Mouse (Mus musculus) T-helper 1 cell (primary cell): ENCODE measurements around the gene Tppp3.

Source experiments
- in situ Hi-C: fragments of 300-600 bp; cut with MboI, MseI; formaldehyde crosslinking; loops from one replicate; pipeline ENCODE4 v1.15.1; 2025; ENCODE audit warnings: high pct_unique_total_duplicates

Tppp3 gene

DNA sequence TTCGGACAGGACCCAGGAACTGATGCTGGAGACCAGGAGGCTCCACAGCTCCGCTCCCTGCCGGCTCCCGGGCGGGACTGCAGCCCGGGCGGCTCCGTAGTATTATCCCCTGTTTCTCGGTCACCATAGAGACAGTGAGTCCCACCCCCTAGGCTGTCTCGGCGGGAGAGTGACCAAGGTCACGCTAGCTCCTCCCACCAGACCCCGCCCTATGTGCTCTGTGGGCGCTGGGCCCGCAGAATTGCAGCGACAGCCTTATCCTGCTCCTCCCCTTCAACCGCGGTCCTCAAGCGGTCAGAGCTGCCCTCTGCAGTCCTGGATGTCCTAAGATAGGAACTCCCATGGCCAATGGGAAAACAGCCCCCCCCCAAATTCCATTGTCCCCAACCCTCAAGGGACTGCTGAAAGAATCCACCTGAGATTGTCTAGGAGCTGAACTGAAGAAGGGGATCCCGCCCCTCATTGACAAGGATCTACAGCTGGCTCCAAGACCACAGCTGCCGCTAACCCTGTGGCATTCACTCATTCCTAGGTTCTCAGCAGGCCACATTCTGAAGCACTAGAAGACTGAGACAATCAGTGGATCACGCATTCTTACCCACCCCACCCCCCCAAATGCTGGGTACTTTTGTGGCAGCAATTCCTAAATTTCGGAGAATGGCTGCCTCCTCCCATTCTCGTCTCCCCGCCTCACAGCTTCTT is at the start of gene Tppp3:
TSS of gene Tppp3 (minus strand) at position 213 of the 702 bp plus-strand sequence.
- in situ Hi-C loops: no loop called here

DNA sequence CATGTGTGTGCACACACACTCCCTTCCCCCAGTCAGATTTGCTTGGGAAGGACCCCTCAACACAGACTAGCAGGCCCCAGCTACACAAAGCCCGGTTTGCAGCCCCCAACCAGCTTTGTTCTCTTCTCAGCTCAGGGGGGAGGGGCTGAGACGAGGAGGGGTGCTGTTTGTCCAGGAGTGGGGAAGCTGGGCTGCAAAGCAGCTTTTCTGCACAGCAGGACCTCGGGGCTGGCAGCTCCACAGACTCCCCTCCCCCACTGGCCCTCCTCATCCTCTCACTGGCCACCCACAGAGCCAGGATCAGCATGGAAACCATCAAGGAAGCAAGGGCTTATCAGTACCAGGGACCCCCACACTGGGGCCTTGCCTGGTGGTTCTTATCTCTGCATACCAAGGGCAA is 49.7 kb upstream of the Tppp3 start:
- in situ Hi-C loops: no loop called here

DNA sequence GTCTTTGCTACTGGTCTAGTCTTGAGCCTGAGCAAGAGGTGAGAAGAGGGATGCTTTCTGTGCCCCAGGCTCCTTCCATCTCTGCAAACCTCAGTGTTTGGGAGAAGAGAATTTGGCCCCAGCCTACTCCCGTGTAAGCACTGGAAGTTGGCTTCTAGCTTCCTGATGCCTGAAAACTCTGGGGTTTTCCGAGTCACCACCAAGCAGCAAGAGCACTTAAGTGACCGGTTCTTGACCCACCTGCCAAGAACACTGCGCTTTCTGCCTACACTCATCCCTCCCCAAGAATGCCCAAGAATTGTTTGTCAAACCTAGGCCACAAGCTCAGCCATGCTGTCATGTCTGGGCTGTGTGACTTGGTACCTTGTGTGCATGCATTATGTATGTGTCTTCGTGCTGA is 49.2 kb upstream of the Tppp3 start:
- in situ Hi-C loops: no loop called here

DNA sequence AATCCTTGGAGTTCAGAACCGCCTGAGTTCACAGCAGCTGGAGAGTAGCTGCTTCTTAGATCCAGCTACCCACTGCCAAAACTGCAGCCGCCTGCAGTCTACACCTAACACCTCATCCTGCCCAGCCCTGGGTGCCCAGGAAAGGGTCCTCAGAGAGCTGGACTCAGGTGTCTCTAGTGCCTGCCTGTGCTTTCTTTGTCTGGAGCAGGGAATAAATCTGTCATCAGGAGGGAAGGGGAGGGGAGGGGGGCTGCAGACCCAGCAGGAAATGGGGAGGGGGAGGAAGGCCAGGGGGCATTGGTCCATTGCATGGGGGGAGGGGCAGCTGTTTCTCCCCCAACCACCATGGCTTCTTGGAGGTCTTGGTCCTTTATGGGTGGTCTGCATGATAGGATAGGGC is 48.3 kb upstream of the Tppp3 start:
- in situ Hi-C loops: no loop called here

DNA sequence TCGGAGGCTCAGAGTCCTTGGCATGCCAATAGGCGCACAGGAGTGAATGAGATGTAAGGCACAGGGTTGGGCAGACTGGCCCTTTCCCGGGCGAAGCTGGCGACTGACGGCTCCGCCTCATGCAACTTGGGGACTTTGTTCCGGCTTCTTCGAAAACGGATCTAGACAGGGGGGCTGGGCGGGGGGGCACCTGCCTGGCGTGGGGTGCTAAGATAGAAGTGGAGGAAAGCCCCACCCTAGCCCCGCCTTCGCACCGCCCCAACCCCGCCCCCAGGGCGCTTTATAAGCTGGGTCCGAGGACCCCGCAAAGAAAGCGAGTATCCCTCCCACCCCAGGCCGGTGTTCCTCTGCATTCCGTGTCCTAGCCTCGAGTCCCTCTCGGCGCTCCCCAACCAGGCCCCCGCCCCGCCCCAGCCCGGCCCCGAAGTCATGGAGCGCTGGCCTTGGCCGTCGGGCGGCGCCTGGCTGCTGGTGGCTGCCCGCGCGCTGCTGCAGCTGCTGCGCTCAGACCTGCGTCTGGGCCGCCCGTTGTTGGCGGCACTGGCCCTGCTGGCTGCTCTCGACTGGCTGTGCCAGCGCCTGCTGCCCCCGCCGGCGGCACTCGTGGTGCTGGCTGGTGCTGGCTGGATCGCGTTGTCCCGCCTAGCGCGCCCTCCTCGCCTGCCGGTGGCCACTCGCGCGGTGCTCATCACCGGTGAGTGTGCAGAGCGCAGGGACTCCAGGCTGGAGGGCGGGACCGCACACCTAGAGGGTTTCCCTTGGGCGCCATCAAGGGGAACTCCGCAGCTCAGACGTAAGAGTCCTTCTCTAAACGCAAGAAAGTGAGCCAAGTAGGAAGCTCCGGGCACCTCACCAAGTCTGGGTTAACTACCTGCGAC is 47.3 kb upstream of the Tppp3 start, which contains the start of gene Hsd11b2:
TSS of gene Hsd11b2 (plus strand) at position 320 of the 878 bp plus-strand sequence.
- in situ Hi-C loops: no loop called here

DNA sequence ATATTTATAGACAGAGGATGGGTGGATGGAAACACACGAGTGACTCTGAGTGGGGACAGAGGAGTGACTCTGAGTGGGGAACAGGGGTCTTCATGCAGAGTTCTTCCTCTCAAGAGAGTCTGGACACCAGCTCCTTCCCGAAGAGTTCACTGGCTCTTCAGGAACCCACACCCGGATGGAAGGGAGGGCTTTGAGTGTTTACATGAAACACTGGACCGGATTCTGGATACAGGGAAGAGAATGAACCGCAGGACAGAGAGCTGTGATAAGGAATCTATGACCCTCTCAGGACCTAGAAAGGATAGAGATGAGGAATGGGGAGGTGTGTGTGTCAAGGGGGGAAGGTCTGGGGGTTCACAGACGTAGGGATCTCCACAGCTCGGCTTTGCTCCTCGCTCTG is 46.0 kb upstream of the Tppp3 start:
- in situ Hi-C loops: no loop called here

DNA sequence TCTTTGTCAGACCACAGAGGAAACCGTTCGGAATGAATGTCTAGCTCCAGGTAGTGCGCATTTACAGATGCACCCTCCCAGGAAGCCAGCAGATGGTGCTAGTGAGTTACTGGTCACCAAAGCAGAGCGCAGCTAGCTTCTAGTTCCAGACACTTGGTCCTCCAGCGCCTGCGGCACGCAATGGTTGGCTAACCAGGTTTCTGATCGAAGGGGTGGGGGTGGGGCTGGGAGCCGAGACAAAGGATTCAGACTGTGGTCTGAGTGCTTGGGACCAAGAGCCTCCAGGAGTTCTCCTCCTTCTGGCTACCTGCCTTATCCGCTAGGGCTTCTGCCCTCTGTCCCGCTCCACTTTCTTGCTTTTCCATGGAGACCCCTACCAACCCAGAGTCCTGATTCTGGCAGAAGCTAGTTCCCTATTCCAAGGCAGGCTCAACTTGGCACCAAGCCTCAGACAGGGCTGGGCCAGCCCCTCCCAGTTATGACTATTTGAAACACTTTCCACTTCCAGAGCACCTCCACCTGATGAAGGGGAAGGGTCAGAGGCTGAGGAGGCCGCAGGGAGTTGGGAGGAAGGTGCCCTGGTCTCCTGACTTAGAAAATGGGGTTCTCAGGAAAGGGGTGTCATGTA is 44.8 kb upstream of the Tppp3 start:
- in situ Hi-C loops: no loop called here

DNA sequence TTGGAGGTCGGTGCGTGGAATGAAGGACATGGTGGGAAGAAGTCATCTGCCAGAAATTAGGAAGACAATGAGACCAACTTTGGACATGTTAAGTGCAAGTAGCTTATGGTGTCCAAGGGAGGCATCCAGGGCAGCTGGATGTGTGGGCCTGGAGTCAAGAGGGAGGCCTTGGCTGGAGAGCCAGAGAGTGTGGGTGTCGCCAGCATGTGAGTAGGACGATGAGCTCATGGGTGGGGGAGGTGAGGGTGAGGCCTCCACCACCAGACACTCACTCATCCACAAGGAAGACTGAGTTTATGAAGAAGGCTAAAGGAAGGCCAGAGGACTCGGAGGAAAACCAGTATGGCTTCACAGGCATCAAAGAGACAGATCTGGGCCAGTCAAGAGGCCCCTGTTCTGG is 43.3 kb upstream of the Tppp3 start:
- in situ Hi-C loops: no loop called here

DNA sequence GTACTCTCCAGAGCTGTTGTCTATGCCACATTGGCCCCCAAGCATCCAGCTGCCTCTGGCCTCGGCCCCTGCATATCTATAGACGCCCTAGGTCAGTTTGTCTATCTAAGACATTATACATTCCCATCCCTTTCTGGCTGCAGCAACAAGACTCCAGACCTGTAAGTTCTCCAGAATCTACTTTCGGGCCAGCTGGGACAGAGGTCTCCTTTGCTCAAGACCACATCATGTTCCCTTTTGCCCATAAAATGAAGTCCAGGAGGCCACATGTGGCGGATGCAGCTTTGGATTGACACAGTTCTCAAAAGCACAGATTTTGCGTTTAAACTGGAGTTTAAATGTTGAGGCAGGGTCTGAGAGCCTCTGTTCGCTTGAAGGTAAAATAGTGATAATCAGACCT is 42.9 kb upstream of the Tppp3 start:
- in situ Hi-C loops: no loop called here

DNA sequence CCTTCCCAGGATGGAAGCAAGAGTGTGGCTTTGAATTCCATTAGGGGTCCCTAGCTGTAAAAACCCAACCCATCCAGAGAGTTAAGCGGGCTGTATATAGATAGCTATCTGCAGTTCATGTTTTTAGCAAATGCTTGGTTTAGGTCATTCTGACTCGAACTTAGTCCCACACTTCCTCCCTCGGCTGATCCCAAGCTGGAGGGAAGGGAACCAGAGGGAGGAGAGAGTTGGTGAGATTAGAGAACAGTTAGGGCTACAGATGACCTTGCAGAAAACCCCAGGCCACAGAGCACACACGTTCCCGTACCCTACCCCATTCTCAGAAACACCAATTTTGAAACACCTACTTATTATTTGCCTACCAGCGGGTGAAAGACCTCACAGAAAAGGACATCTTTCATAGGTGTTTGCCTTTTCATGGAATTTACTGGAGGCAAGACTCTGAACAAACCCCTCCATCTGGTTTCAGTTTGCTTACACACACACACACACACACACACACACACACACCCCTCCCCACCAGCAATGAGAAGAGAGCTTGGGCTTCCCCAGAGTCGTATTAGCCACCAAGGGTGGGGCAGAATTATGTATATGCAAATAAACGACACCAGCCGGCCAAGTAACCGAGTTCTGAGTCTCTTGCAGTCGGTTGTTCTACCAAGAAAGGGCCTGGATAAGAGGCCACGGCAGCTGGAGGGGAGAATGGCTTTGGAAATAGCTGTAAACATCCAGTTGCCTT is 38.8 kb upstream of the Tppp3 start:
- in situ Hi-C loops: no loop called here

DNA sequence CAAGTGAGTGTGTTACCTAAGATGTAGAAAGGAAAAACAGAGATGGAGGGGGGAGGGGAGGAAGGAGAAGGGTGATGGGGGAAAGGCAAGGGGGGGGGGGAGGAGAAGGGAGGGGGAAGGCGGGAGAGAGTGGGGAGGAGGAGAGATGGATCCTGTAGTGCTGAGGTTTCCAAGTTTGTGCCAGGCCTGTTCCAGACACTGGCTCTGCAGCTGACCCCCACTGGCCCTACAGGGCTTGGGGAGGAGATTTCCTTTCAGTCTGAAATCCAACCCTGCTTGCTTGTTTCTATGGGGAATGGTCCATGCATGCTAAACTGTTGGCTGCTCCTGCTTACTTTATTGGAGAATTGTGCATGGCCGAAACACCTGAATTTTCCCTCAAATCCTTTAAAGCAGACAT is 37.4 kb upstream of the Tppp3 start:
- in situ Hi-C loops: no loop called here

DNA sequence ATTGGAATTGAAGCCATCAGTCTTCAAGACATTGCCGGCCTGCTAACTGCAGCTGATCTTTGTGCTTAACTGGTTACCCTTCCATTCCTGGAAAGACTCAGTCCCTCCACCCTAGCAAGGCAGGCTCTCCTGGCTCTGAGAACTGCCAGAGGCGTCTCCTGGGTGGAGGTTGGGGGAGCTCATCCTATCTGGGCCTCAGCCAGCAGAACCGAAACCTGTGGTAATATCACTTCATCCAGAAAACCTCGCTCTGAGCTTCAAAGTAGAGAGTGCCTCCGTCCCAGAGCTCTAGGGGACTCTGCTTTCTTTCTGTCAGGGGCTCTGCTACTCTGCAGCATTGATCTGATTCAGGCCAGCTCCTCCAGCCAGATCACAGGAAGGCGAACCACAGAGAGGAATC is 35.7 kb upstream of the Tppp3 start:
- in situ Hi-C loops: no loop called here

DNA sequence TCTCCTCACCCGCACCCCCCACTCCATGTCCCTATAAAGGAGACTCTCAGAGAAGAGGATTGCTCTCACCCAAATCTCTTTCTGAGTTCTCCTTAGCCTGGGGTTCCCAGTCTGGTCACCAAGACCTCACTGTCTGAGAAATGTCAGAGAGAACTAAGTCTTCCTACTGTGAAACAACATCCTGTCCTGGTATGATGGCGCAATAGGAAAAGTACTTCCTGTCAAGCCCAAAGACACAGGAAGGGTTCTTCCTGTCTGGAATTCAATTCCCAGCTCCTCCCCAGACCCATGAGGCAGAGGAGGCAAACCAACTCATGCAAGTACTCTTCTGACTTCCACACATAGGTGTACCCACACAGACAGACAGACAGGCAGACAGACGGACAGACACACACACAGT is 33.3 kb upstream of the Tppp3 start:
- in situ Hi-C loops: no loop called here

DNA sequence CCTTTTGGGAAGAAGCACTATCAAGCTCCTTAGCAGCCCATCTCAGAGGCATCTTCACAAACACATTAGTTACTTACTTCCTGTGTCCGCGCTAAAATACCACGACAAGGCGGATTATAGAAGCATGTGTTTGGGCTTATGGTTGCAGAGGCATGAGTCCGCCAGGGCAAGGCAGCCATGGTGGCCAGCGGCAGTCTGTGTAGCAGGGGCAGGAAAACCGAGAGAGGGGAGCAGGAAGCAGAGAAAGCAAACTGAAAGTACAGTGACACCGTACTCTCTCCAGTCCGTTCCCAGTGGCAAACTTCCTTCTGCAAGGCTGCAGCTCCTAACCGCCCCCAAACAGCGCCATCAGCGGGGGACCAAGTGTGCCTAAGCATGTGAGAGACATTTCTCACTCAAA is 28.5 kb upstream of the Tppp3 start:
- in situ Hi-C loops: loop anchor here (10.0 kb wide), 1 partner anchor 865 kb away; the partner anchor contains the start of gene Rrad

DNA sequence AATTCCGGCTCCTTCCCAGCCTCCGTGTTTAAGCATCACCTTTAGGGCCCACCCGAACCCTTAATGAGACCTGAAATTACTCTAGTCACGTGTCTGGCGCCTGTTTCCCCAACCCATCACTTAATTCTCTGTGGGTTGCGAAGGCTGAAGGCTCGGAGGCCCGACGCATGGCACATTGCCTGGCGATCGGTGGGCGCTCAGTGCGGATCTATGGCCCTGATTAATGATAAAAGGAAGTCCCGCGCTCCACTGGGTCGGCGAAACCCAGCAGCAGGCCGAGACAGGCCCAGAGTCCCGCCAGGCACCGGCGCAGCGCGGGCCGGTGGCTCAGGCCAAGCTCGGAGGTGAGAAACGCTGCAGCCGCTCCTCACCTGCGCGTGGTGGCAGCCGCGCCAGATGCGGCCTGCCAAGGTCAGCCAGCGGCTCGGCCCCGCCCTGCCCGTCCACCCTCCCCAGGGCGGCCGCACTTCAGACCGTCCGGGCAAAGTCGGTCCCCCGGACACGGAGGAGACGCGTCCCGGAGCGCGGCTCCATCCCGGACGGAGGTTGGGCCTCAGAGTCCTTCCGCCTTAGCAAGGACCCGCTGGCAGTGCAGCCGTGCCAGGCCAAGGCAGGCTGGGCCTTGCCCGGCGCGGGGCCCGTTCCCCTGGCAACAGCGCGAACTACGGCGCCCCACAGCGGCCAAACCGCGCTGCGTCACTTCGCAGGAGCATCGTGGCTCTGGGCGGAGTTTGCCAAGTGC is 25.3 kb upstream of the Tppp3 start, which contains the start of gene Zdhhc1:
TSS of gene Zdhhc1 (minus strand) at position 464 of the 742 bp plus-strand sequence.
- in situ Hi-C loops: loop anchor here (10.0 kb wide), 1 partner anchor 862 kb away; the partner anchor contains the start of gene Rrad

DNA sequence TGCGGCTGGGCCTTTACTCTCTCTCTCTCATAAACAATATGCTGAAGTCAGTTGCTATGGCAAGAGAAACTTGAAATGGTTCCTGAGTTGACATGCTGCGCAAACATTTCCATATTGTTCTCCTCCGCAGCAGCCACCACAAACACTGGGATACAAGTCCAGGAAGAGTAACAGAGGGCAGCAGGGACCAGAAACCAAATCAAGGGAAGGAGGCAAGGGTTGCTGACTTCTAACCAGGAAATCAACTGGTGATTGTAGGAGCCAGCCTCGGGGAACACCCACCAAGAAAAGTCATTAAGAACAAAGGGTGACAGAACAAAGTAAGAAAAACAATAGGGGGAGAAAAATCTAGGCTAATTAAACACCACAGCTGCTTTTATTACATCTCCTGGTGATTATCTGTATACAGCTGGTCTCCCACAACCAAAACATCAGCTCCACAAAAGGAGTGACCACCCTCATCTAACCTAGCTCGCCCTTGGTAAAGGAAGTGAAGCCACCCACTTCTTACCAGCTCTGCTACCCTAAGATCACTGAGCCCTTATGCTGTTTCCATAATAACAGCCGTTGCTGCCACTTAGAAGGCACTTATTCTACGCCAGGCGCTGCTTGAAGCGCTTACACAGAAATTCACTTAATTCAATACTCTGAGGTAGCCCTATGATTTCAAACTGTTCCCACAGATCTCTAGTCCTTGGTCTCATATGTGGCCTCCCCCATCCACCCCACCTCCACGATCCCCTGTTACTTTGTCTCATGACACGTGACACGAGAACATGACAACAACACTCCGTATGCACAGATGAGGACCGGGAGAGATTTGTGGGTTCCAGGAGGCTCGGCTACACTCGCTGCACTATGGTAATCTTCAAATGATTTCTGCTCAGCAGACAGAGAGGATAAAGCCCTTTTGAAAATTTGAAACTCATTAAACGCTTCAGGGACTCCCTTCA is 24.3 kb upstream of the Tppp3 start:
- in situ Hi-C loops: loop anchor here (10.0 kb wide), 1 partner anchor 861 kb away; the partner anchor contains the start of gene Rrad

DNA sequence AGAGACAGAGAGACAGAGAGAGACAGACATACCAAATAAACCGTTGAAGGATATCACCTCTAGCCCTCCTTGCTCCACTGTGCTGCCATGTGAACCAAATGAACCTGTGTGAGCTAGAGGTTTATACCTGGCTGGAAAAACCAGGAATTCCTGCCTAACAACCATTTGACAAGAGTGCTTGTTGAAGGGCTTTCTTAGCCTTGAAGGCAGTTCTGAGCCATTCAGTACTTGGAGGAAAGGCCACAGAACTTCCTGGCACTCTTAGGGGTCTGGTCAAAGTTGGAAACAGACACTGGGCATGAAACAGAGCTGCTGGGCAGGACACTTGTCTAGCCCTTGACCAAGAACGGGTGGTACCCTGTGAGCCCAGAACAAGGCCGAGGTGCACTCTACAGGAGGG is 23.2 kb upstream of the Tppp3 start:
- in situ Hi-C loops: loop anchor here (10.0 kb wide), 1 partner anchor 860 kb away; the partner anchor contains the start of gene Rrad

DNA sequence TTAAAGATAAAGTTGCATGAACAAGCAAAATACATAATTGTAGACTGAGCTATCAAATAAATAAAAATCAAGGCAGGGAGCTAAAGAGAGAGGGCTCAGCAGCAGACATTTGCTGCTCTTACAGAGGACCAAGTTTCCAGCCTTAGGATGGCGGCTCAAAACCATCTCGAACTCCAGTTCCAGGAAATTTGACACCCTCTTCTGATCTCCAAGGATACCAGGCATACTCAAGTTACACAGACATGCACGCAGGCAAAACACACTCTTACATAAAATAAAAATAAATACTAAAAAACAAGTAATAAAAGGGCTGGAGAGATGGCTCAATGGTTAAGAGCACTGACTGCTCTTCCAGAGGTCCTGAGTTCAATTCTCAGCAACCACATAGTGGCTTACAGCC is 22.2 kb upstream of the Tppp3 start:
- in situ Hi-C loops: loop anchor here (10.0 kb wide), 1 partner anchor 859 kb away; the partner anchor contains the start of gene Rrad

DNA sequence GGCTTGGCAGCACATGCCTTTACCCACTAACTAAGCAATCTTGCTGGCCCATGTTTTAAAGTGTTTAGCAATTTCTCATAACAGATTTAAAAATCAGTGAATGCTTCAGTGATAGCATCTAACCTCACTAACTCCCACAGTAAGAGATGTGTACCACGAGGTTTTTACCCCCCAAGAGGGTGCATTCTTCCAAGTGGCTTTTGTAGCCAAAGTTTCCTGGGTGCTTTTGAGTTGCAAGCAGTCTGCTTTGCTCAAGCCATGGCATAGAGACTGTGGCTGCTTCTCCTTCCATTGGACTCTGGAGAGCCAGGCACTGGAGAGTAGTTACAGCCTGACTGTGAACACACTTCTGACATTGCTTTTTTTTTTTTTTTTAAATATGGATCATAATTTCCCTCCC is 18.0 kb upstream of the Tppp3 start:
- in situ Hi-C loops: loop anchor here (5.0 kb wide), 1 partner anchor 63 kb away; no protein-coding TSS in a partner anchor
